Mouse (Mus musculus): ENCODE results near the gene Nabp1. TPM values are rescaled to one million over a fixed set of nuclear protein-coding genes. Genes with fewer than 3 reads are reported as not detected.
"Not testable (repeated sequence)": the region's sequence is repeated elsewhere in the genome, so short reads cannot be mapped to it uniquely, and the experiment has no call there.

The Nabp1 gene
- polyA plus RNA-seq, 1 experiment: 176 TPM

DNA sequence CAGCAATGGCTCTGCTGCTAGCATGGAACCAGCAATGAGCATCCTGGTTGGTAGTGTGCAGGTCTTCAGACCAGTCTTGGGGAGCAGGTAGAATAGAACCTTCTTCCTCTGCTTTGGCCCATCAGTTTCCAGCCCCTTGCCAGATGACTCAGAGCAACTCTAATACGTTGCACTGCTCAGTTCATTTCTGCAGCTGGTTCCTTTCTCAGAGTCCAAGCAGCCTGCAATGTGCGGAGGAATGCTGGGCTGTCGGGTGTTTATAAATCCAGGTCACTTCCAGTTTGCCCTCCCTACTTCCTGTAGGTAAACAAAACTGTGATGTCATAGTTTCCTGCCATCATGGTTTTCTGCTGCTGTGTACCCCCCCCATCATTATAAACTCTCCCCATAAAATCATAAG, 21.0 kb downstream of the Nabp1 start:
- Histone ChIP-seq H3K27ac (ENCODE audit: insufficient read depth, low read depth, low read length) (no peak overlapping the region), H3K4me3 (ENCODE audit: insufficient read depth, low read depth, low read length) (no peak overlapping the region), H3K4me1 (ENCODE audit: control insufficient read depth, insufficient read depth, low read length) (no peaks in the 10 kb centered on the region)
- 67% methylated on average over 3 of the region's 3 CpGs for WGBS
- TF ChIP-seq POLR2A (IDR thresholded peaks at IDR 0.05; ENCODE audit: insufficient read depth, low read depth, low read length) (no peak), CTCF (IDR thresholded peaks at IDR 0.05; ENCODE audit: insufficient read depth, low read depth, low read length) (no peak)

DNA sequence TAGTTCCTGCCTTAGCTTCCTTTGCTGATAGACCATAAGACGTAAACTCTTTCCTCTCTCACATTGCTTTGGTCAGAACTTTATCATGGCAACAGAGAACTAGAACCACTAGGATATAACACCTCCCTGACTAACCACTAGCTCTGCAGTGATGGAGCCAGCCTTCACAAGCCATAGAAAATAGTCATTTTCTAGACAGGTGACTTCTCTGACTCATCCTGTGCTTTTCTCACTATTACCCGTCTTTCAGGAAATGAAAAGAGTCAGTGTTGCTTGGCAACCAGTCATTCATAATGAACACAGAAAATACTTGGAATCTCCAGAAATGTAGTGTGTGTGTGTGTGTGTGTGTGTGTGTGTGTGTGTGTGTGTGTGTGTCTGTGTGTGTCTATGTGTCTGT, 29.4 kb downstream of the Nabp1 start:
- Histone ChIP-seq H3K4me3 (ENCODE audit: insufficient read depth, low read depth, low read length) (no peak overlapping the region), H3K4me1 (ENCODE audit: control insufficient read depth, insufficient read depth, low read length) (no peaks in the 10 kb centered on the region), H3K27ac (ENCODE audit: insufficient read depth, low read depth, low read length) (no peak overlapping the region)
- TF ChIP-seq POLR2A (IDR thresholded peaks at IDR 0.05; ENCODE audit: insufficient read depth, low read depth, low read length) (no peak), CTCF (IDR thresholded peaks at IDR 0.05; ENCODE audit: insufficient read depth, low read depth, low read length) (no peak)
- 64% methylated on average over 2 of the region's 2 CpGs for WGBS

DNA sequence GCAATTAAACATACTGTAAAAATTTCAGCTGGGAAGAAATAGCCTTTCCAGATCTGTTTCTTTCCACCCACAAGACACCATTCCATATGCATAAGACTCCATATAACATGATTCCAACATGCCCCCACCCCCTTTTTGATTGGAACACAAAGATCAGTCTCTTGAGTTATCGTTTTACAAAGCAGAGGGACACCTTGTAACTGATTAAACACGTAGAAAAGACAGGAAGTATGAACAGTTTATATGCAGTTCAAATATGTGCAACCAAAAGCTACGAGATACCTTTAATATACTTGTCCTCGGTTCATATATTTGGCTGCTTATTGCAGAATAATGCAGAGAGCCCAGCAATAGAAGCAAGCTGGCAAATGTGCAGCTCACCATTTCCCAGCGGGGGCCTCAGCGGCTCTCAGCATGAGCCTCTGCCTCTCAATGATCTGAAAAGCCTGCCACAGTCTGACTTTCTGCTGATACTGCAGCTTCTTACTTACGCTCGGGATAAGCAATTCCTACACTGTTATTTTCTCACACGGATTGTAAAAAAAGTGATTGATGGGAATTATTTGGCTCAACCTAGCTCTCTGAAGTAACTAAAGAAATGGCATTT, 32.3 kb downstream of the Nabp1 start:
- Histone ChIP-seq H3K4me3 (ENCODE audit: insufficient read depth, low read depth, low read length) (no peak overlapping the region), H3K4me1 (ENCODE audit: control insufficient read depth, insufficient read depth, low read length) (no peaks in the 10 kb centered on the region), H3K27ac (ENCODE audit: insufficient read depth, low read depth, low read length) (no peak overlapping the region)
- WGBS: 20% methylated on average over 9 of the region's 9 CpGs
- no peak for TF ChIP-seq POLR2A (IDR thresholded peaks at IDR 0.05; ENCODE audit: insufficient read depth, low read depth, low read length)
- TF ChIP-seq CTCF (IDR thresholded peaks at IDR 0.05; ENCODE audit: insufficient read depth, low read depth, low read length): no peak

DNA sequence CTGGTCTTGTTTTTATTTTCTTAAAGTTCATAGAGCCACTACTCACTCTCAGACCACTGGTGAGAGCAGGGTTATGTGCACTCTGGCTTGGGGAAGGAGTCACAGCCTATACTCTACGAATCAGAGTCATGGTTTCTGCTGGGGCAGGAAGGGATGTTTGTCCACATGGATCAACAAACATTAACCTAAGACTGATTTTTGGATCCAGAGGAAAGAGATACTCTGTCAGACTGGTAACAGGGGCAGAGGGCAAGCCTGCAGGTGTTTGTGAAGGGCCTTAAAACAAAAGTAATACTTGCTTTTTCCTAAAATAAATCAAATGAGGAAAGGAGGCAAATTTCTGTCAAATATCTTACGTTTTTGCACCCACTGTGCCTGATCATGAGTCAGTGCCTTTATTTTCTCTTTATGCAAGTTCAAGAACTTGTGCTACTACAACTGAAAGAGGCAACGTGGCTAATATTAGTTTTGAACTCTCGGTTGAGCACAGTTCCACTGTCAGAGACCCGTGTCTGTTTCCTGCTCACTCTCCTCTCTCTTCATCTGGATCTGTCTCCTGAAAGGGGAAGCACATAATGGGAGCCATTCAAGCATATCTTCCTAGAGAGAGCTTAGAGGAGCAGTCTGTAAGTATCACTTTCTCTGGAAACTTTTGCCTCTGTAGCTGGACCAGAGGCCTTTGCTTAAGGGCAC, 32.9 kb downstream of the Nabp1 start:
- WGBS: 59% methylated on average over 5 of the region's 5 CpGs
- TF ChIP-seq CTCF (IDR thresholded peaks at IDR 0.05; ENCODE audit: insufficient read depth, low read depth, low read length) (no peak), POLR2A (IDR thresholded peaks at IDR 0.05; ENCODE audit: insufficient read depth, low read depth, low read length) (no peak)
- Histone ChIP-seq H3K4me3 (ENCODE audit: insufficient read depth, low read depth, low read length) (no peak overlapping the region), H3K27ac (ENCODE audit: insufficient read depth, low read depth, low read length) (no peak overlapping the region), H3K4me1 (ENCODE audit: control insufficient read depth, insufficient read depth, low read length) (no peaks in the 10 kb centered on the region)

DNA sequence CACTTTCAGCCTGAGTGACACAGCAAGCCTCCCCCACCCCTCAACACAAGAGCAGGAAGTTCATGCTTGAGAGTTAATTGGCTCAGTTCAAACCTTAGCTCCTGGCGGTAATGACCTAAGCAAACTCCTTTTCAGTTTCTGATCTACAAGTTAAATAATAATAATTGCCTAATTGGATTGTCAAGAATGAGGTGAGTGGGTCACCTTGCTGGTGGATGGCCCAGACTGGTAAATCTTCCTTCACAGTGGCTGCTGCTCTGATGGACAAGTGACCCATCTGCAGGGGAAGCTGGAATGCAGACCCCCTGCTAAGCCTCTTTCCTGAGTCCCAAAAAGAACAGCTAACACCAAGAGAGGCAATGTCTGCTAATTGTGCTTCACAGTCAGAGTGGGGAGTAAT, 48.5 kb downstream of the Nabp1 start:
- 23% methylated on average over 1 of the region's 1 CpGs for WGBS

DNA sequence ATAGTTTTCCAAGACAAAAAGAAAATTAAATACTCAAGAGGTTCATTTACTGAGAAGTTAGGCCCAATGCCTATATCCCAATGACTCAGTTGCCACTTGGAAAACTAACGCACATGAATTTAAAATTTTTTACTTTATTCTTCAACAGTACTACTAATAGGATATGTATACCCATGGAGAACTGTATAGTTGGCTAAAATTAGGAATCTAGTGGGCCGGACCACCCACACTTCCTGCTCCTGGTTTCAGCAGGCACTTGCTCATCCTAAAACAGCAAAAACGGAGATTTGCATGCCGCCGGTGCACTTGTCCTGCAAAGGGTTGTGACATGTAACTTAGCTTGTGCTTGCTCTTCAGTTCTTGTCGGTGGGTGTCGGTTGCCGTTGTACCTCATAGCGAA, 51.9 kb downstream of the Nabp1 start:
- WGBS: 89% methylated on average over 9 of the region's 9 CpGs

More for the DNA sequence above, 48.5 kb downstream of the Nabp1 start:
- no peak overlapping the region for H3K27ac ChIP-seq (ENCODE audit: insufficient read depth, low read depth, low read length)
- H3K4me1 ChIP-seq (ENCODE audit: control insufficient read depth, insufficient read depth, low read length): no peaks in the 10 kb centered on the region
- H3K4me3 ChIP-seq (ENCODE audit: insufficient read depth, low read depth, low read length): no peak overlapping the region
- TF ChIP-seq POLR2A (IDR thresholded peaks at IDR 0.05; ENCODE audit: insufficient read depth, low read depth, low read length) (no peak), CTCF (IDR thresholded peaks at IDR 0.05; ENCODE audit: insufficient read depth, low read depth, low read length) (no peak)

DNA sequence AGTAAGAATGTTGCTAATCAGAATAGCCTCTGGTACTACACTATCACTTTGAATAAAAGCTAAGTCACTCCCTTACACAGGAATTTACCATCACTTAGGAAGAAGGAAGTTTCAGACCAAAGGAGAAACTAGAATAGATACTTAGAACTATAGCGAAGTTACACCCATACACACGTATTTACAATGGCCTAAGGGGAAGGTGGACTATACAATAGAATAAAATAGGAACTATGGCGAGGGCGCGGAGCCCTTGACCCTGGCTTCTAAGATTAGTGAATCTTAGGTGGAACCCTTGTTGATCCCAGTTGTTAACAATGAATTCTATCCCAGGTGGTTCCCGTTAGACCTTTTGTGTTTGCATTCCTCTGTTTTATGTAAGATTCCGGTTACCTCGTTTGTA, 57.2 kb downstream of the Nabp1 start:
- 94% methylated on average over 8 of the region's 8 CpGs for WGBS
- H3K27ac ChIP-seq (ENCODE audit: insufficient read depth, low read depth, low read length); H3K4me3 ChIP-seq (ENCODE audit: insufficient read depth, low read depth, low read length): not testable (repeated sequence)

More for the DNA sequence above, 51.9 kb downstream of the Nabp1 start:
- no peak overlapping the region for H3K4me3 ChIP-seq (ENCODE audit: insufficient read depth, low read depth, low read length)
- H3K4me1 ChIP-seq (ENCODE audit: control insufficient read depth, insufficient read depth, low read length): no peaks in the 10 kb centered on the region
- no peak overlapping the region for H3K27ac ChIP-seq (ENCODE audit: insufficient read depth, low read depth, low read length)
- TF ChIP-seq CTCF (IDR thresholded peaks at IDR 0.05; ENCODE audit: insufficient read depth, low read depth, low read length) (no peak), POLR2A (IDR thresholded peaks at IDR 0.05; ENCODE audit: insufficient read depth, low read depth, low read length) (no peak)

DNA sequence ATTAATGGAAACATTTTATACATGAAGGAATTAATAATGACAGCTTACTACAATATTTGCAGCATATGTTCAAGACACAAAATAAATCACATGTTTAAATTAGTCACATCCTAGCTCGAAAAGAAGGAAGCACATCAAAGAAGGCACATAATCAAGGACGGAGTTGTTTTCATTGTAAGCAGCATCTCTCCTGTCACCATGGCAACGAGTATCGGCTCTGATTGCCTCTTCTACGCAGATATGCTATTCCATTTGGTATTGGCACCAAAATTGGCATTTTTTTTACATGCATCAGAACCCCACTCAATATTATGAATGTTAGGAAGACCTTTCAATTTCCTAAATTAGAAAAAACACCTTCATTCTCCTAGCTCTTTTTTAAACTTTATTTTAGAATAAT, 59.5 kb downstream of the Nabp1 start:
- TF ChIP-seq POLR2A (IDR thresholded peaks at IDR 0.05; ENCODE audit: insufficient read depth, low read depth, low read length): no peak
- Histone ChIP-seq H3K4me3 (ENCODE audit: insufficient read depth, low read depth, low read length) (no peak overlapping the region), H3K4me1 (ENCODE audit: control insufficient read depth, insufficient read depth, low read length) (no peaks in the 10 kb centered on the region), H3K27ac (ENCODE audit: insufficient read depth, low read depth, low read length) (no peak overlapping the region)
- 33% methylated on average over 5 of the region's 5 CpGs for WGBS

More for the DNA sequence above, 57.2 kb downstream of the Nabp1 start:
- not testable (repeated sequence) for H3K4me1 ChIP-seq (ENCODE audit: control insufficient read depth, insufficient read depth, low read length)

Other genes starting within 250 kb of the Nabp1 start
- not detected in 2 replicates for gene Cavin2, start 189.3 kb downstream of the Nabp1 start, polyA plus RNA-seq (2012; ENCODE audit: insufficient read depth, insufficient read length, low replicate concordance, missing spikeins)

Data from olfactory bulb, adult 2 months (tissue).